Mouse (Mus musculus): ENCODE results near the gene Gabarapl2.

- TF ChIP-seq CTCF (IDR thresholded peaks at IDR 0.05; ENCODE audit: low read depth, low read length) (no peak), POLR2A (IDR thresholded peaks at IDR 0.05; ENCODE audit: borderline replicate concordance, low read depth, low read length) (no peak)
Measured at GRCm38 (mm10) chr8:111967246-111967870, 26.9 kb downstream of the Gabarapl2 start.
